Mouse (Mus musculus) liver, embryonic 15.5 days (tissue): Measurements from ENCODE around the gene Clec2h. TPM values are rescaled to one million over a fixed set of nuclear protein-coding genes. Genes with fewer than 3 reads are reported as not detected.
"Not testable (repeated sequence)": the region's sequence is repeated elsewhere in the genome, so short reads cannot be mapped to it uniquely, and the experiment has no call there.

ENCODE experiments used
- ATAC-seq: fragments of 200-750 bp; cut with Nextera tagmentation; 2 replicates; pipeline ENCODE4 v1.8.0; 2017; ENCODE audit warnings: moderate number of reproducible peaks, mild to moderate bottlenecking, moderate library complexity; ENCODE audit not compliant: insufficient read depth
- H3K27ac ChIP-seq: fragments of 300-500 bp; sonication (generic); replicated peaks from 2 replicates; pipeline ENCODE4 v1.5.1; 2015; ENCODE audit warnings: mild to moderate bottlenecking, inconsistent platforms
- H3K27me3 ChIP-seq: fragments of 300-500 bp; sonication (generic); 2 replicates; pipeline ENCODE4 v1.6.1; 2015; ENCODE audit warnings: mild to moderate bottlenecking, inconsistent platforms
- H3K36me3 ChIP-seq: fragments of 300-500 bp; sonication (generic); replicated peaks from 2 replicates; pipeline ENCODE4 v1.6.1; 2015; ENCODE audit warnings: moderate library complexity, mild to moderate bottlenecking, inconsistent platforms
- H3K4me1 ChIP-seq: fragments of 300-500 bp; sonication (generic); replicated peaks from 2 replicates; pipeline ENCODE4 v1.6.1; 2015; ENCODE audit warnings: inconsistent platforms
- H3K4me2 ChIP-seq: fragments of 300-500 bp; sonication (generic); 2 replicates; pipeline ENCODE4 v1.6.1; 2015; ENCODE audit warnings: moderate library complexity, mild to moderate bottlenecking, inconsistent platforms
- H3K4me3 ChIP-seq: fragments of 300-500 bp; sonication (generic); replicated peaks from 2 replicates; pipeline ENCODE4 v1.5.1; 2015; ENCODE audit warnings: mild to moderate bottlenecking, inconsistent platforms
- H3K9ac ChIP-seq: fragments of 300-500 bp; sonication (generic); 2 replicates; pipeline ENCODE4 v1.6.1; 2015; ENCODE audit warnings: moderate library complexity, mild to moderate bottlenecking, inconsistent platforms
- H3K9me3 ChIP-seq: fragments of 300-500 bp; sonication (generic); replicated peaks from 2 replicates; pipeline ENCODE4 v1.6.1; 2016; ENCODE audit warnings: inconsistent platforms
- WGBS: fragments of 180-500 bp; shearing (Covaris S2); methylation state at CpG from one replicate; pipeline ENCODE4 v1.1.7; 2015; ENCODE audit warnings: mixed read lengths; ENCODE audit not compliant: insufficient replicate concordance; 5-methylcytosine and 5-hydroxymethylcytosine counted together
- polyA plus RNA-seq: library from polyadenylated mRNA; unstranded; fragments of >200 nt; fragmentation: Nextera tagmentation; extraction: Ambion mirVana; gene quantifications from 2 replicates; pipeline ENCODE4 v1.2.1, GENCODE M21; 2015

The Clec2h gene
- 0.07 and 0.10 TPM in 2 replicates for polyA plus RNA-seq

DNA sequence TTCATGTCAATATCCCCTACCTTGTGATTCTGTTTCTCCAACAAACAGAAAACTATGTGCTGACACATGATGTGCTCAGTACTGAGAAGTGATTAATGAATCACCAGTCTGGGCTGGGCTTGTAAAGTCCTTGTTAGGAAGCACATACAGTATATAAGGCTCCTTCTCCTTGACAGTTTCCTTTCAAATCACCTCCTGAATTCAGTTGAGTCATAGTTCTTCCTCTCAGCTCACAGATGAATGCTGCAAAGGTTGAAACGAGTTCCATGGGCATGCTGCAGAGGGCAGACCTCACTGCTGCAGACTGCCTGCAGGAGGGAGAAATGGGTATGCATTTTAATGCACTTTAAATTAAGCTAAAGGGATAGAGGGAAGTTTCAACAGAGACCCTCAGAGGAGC lies at the start of gene Clec2h:
Clec2h (plus strand) TSS at position 180 of the 400 bp plus-strand sequence.
- no peak within 1 kb of the TSS for H3K4me3 ChIP-seq
- no peaks in the 10 kb centered on the region for H3K4me1 ChIP-seq
- no peak for ATAC-seq
- H3K27ac ChIP-seq, result no peak within 1 kb of the TSS
- no peaks in the 10 kb centered on the region for H3K27me3 ChIP-seq
- H3K4me2 ChIP-seq, result no peak within 1 kb of the TSS
- 7% methylated on average over 1 of the region's 1 CpGs for WGBS
- no peak within 1 kb of the TSS for H3K9ac ChIP-seq
- H3K9me3 ChIP-seq, result no peaks in the 10 kb centered on the region
- no peaks in the 10 kb centered on the region for H3K36me3 ChIP-seq

DNA sequence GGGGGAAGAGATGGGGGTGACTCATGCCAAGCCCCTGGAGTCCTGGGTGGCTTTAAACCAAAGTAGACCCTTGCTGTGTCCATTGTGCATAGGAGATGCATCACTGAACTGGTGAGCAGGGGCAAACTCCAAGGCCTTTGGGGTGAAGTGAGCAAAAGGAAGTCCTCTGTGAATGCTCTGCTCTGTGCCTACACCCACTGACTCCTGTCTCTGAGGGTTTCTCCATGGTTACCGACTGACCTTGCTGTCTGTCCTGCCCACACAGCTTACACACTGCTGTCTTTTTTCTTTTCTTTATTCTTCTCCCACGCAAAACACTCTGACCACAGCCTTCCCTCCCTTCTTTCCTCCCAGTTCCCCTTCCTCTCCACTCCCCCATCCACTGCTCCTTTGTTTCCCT lies 39.5 kb upstream of the Clec2h start:
- no peak for ATAC-seq

DNA sequence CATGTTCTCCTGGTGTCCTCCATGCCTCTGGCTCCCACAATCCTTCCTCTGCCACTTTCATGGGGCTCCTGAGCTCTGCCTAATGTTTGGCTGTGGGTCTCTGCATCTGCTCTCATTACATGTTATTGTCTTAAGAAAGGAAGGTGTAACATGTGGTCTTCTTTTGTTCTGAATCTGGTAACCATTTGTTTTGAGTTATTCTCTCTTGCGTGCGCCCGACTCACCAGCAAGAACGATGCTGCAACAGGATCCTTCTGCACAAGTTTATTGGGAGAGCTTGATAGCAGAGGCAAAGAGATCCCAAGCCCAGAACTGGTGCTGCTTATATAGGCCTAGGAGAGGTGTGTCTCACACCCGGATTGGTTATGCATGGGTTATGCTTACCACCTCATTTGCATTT lies 38.8 kb upstream of the Clec2h start, which contains the start of gene Klrb1a:
Klrb1a (minus strand) TSS at position 101 of the 400 bp plus-strand sequence.
- 79% methylated on average over 5 of the region's 5 CpGs for WGBS
- H3K36me3 ChIP-seq, result not testable (repeated sequence)

More for the DNA sequence above, 39.5 kb upstream of the Clec2h start:
- Histone ChIP-seq H3K27me3 (no peaks in the 10 kb centered on the region), H3K36me3 (no peaks in the 10 kb centered on the region), H3K4me2 (no peak overlapping the region), H3K4me3 (no peak overlapping the region), H3K4me1 (no peaks in the 10 kb centered on the region), H3K9ac (no peak overlapping the region), H3K9me3 (no peaks in the 10 kb centered on the region), H3K27ac (no peak overlapping the region)
- WGBS, result 39% methylated on average over 2 of the region's 2 CpGs

DNA sequence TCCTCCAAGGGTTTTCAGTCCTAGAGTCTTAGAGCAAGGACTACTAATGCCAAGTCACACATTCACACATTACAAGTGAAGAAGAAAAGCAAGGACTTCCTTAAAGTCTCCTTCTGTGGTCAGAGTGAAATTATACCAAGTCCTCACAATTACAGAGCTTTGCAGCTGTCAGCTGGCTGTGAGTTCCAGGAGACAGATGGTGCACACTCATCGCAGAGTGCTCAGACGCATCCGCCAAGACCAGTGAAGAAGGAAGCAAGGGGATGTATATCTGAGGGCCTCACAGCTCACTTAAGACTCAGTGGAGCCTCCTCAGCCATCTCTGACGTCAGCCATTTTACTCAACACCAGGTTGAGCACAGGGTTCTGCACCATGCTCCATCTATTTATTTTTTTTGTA lies 37.8 kb upstream of the Clec2h start:
- Histone ChIP-seq H3K27ac (no peak overlapping the region), H3K4me3 (no peak overlapping the region), H3K4me1 (no peaks in the 10 kb centered on the region), H3K9me3 (no peaks in the 10 kb centered on the region), H3K36me3 (no peaks in the 10 kb centered on the region), H3K9ac (no peak overlapping the region), H3K4me2 (no peak overlapping the region), H3K27me3 (no peaks in the 10 kb centered on the region)
- ATAC-seq, result no peak
- 45% methylated on average over 4 of the region's 4 CpGs for WGBS

More for the DNA sequence above, 38.8 kb upstream of the Clec2h start, which contains the start of gene Klrb1a:
- H3K9ac ChIP-seq, H3K4me2 ChIP-seq, H3K4me3 ChIP-seq, H3K27ac ChIP-seq, H3K27me3 ChIP-seq, ATAC-seq, H3K9me3 ChIP-seq, H3K4me1 ChIP-seq: not testable (repeated sequence)

DNA sequence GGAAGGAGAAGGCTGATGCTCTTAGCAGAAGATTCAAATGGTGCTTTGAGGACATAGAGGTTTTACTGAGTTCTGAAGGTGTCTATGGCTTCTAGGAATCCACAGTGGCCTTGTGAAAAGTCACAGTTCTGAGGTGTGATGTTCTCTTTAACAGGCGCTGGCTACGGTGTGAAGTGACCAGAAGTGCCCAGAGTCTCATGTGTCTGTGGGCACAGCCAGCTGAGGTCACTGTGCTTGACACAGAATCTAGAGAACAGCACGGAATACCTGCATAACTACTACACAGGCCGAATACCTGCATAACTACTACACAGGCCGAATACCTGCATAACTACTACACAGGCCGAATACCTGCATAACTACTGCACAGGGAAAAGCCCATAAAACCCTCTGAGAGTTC lies 36.9 kb upstream of the Clec2h start:
- ATAC-seq, H3K9ac ChIP-seq, H3K27ac ChIP-seq, H3K4me3 ChIP-seq, H3K36me3 ChIP-seq, H3K4me2 ChIP-seq, H3K4me1 ChIP-seq, H3K27me3 ChIP-seq, H3K9me3 ChIP-seq: not testable (repeated sequence)
- 73% methylated on average over 6 of the region's 6 CpGs for WGBS

DNA sequence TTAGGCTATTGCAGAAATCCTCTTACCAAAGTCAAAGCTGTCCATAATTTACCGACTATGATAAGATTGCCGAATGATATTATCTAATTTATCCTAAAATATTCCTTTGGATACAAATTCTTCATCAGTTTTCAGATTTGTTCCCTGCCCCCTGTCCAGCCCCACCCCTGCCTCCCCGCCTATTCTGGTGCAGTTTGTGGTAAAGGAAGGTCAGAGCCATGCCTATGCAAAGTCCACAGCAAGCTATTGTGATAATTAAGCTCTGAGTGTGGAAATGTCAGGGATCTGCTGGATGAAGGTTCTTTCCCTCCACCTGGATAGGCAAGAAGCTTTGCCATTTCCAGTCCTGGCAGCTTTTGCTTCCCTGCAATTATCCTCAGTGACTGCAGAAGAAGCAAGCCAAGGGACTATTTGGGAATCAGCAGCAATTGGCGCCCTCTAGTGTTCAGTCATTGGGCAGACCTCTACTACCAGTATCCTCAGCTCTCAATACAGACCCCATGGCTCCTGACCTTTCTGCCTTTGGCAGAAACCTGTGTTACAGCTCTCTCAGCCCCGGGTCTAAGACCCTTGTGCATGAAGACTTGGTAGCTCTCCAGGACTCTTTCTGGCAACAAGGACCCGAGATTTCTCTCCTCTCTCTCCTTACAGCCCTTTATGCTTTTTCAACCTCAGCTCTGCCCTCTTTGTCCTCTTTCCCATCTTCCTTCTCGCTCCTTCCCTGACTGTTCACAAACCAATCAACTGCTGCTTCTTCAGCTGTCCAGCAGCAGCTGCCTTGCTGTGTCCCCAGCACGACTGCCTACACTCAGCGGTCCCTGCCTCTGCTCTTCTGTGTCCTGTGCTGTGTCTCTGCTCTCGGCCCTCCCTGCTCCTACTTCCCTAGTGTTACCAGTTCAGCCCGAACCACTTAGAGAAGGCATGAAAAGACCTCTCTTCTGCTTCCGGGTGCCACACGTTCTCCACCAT lies 32.1 kb upstream of the Clec2h start:
- not testable (repeated sequence) for H3K4me1 ChIP-seq, H3K27me3 ChIP-seq, H3K36me3 ChIP-seq, H3K9ac ChIP-seq, H3K4me3 ChIP-seq, H3K9me3 ChIP-seq, H3K4me2 ChIP-seq
- peak overlapping the region; percentile 51; the same call in 1 of the 2 replicates for H3K27ac ChIP-seq
- WGBS, result 38% methylated on average over 13 of the region's 13 CpGs
- ATAC-seq, result peak; percentile 40; the same call in 1 of the 2 replicates

DNA sequence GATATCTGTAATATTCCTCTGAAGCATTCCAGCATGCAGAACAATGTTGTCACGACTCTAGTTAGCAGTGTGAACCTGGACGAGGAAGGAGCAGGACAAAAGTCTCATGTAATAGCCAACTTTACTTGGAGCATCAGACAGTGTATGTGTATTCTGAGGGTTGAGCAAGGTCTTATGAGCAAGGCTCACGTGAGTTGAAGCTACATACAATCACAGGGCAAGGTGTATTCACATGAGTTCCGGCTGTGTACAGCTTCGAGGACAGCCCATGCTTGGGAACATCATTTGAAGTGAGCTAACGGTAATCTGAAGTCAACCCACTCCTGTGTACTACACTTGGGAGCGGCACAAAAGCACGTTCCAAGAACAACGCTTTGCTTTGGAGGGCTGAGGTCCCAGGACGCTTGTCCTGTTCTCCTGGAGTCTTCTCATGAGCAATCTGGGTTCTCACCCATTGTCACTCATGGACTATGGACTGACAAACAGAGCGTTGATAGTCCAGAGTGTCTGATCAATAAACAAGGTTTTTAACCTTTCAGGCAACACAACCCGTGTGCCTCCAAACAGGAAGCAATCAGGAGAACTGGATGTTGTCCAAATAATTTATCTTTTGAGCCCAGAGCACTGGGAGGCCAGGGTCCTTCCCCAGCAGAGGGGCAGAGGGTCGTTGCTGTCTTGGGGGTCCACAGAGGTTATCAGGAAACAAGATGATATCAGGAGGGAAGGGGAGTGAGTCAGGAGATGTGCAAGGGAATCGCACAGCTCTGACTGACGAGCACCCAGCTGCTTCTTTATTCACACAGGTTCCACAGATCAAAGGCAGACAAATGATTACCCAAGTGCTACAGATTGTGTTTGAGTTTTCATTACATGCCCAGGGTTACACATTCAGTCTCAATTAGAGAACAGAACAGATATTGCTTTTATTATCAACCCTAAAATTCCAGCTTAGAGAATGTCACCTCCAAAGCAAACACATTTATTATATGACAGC lies 31.0 kb upstream of the Clec2h start:
- not testable (repeated sequence) for H3K4me2 ChIP-seq, H3K9me3 ChIP-seq, H3K4me1 ChIP-seq, H3K27me3 ChIP-seq, H3K4me3 ChIP-seq, H3K36me3 ChIP-seq, H3K9ac ChIP-seq
- peak overlapping the region; percentile 51 for H3K27ac ChIP-seq
- peak; percentile 80 for ATAC-seq
- 47% methylated on average over 15 of the region's 15 CpGs for WGBS

DNA sequence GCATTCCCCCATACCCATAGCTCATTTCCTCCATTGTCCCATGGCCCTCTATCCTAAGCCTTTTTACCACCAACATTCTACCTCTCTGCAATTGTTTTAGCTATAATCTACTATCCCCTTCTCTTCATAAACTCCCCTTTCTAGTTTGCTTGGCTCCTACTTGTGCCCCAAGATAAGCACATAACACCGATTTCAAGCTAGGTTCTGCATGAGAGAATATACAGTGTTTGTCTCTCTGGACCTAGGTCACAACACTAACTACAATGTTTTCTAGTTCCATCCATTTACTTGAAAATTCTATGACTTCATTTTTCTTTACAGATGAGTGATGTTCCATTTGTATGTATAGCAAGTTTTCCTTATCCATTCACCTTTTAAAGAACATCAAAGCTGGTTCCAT lies 21.5 kb upstream of the Clec2h start:
- no peak overlapping the region for H3K27ac ChIP-seq
- H3K4me2 ChIP-seq, result no peak overlapping the region
- H3K36me3 ChIP-seq, result no peaks in the 10 kb centered on the region
- ATAC-seq, result no peak
- H3K27me3 ChIP-seq, result no peaks in the 10 kb centered on the region
- no peak overlapping the region for H3K9ac ChIP-seq
- H3K9me3 ChIP-seq, result no peaks in the 10 kb centered on the region
- H3K4me1 ChIP-seq, result no peaks in the 10 kb centered on the region
- 84% methylated on average over 1 of the region's 1 CpGs for WGBS
- H3K4me3 ChIP-seq, result no peak overlapping the region

DNA sequence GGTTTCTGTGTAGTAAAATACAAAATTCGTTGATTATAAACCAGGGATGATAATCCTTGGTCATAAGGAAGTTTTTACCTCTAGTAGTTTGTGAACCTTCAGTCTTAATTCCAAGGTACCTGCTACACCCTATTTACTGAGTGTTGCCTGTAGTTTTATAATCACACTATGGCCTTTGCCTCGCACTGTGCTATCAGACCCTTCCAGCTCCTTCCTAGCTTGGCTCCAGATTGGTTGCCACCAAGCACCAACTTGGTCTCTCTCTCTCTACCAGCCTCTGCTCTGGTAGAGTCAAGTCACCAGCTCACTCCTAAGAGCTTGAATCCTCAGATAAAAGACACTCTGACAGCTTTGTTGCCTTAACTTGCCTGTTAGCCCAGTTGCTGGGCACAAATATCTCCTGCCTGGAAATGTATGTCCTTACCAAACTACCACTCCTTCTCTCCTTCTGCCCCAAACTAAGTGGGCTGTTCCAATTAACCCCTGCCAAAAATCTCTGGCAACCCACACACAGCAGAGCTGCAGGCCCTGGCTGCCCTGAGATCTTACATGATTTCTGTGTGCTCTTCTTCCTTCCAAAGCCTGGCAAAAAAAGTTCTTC lies 21.0 kb upstream of the Clec2h start:
- Histone ChIP-seq H3K9ac (no peak overlapping the region), H3K27ac (no peak overlapping the region), H3K9me3 (no peaks in the 10 kb centered on the region), H3K4me3 (no peak overlapping the region), H3K4me1 (no peaks in the 10 kb centered on the region), H3K27me3 (no peaks in the 10 kb centered on the region), H3K4me2 (no peak overlapping the region), H3K36me3 (no peaks in the 10 kb centered on the region)
- no peak for ATAC-seq
- 57% methylated on average over 2 of the region's 2 CpGs for WGBS

DNA sequence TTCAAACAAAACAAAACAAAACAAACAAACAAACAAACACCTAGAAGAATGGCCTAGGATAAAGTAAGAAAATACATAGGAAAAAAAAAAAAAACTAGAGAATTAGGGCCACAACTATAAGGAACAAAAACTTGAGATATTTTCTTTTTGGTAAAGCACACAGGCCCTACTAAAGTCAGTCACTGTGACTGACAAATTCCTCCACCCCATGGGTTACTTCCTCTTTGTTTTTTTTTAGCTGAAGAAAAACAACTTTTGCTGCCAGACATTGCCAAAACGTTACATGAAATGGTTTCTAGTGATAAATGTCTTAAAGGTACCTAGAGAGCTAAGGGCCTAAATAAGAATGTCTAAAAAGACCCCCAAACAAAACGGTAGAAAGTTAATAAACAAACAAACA lies 18.2 kb upstream of the Clec2h start:
- ATAC-seq, result no peak
- H3K4me2 ChIP-seq, result no peak overlapping the region
- no peak overlapping the region for H3K9ac ChIP-seq
- H3K27me3 ChIP-seq, result no peaks in the 10 kb centered on the region
- no peaks in the 10 kb centered on the region for H3K9me3 ChIP-seq
- H3K27ac ChIP-seq, result no peak overlapping the region
- H3K36me3 ChIP-seq, result no peaks in the 10 kb centered on the region
- 39% methylated on average over 2 of the region's 2 CpGs for WGBS
- H3K4me1 ChIP-seq, result 0 out of 2 replicates have a peak, but pooled peaks cover 6% of the 10 kb centered on the region
- no peak overlapping the region for H3K4me3 ChIP-seq
